Mouse (Mus musculus): ENCODE results near the gene Cln6. TPM values are rescaled to one million over a fixed set of nuclear protein-coding genes. Genes with fewer than 3 reads are reported as not detected.
A peak's percentile ranks its signal among the peaks of the same experiment; 100 is the strongest.

The Cln6 gene
- polyA plus RNA-seq, 1 experiment from 2014 or later, result 5.1 TPM

DNA sequence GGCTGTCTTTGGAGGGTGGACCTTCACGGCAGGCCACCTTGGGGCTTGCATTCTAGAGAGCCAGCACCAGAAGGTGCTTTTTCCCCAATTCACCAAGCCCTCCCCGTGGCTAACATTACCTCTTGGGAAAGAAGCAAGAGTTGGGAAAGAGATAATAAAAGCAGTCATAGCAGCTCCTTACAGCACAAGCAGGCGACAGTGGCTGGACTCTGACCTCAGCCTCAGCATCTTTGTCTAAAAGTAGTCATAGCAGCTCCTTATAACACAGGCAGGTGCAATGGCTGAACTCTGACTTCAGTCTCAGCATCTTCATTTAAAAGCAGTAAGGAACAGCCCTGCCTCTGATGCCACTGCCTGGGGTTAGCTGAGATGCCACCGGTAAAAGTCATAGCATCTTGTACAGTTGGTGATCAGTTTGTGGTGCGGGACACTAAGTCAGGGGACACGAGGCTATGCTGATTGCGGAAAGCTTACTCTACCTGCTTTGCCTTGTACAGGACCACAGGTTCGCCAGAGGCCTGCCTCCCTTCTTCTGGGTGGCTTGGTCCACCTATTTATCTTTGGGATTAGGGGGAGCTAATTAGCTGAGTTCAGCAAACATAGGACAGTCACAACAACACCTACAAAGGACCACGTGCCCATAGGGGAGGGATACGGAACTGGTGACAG, 4.9 kb downstream of the Cln6 start:
- ATAC-seq, result no peak
- peaks cover 7% of the 10 kb centered on the region for H3K4me1 ChIP-seq (ENCODE audit: control insufficient read depth, insufficient read depth, low read length)
- 84% methylated on average over 10 of the region's 10 CpGs for WGBS

DNA sequence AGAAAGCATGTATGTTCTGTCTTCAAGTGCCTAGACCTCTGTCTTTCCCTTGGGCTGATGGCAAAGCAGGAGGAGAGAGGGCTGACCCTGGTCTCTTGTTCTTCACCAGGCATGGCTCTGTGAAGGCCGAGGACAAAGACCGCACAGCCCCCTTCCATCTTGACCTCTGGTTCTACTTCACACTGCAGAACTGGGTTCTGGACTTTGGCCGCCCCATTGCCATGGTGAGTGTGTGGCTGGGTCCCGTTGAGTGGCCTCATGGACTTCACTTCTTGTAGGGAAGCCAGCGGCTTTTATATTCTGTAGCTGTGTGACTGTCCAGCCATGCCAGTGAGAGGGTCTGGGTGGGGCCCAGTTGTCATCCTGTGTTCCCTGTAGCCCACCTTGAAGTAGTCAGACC, 5.9 kb downstream of the Cln6 start:
- no peak overlapping the region for H3K4me3 ChIP-seq (ENCODE audit: low read depth, low read length)
- 93% methylated on average over 5 of the region's 5 CpGs for WGBS

More for the DNA sequence above, 4.9 kb downstream of the Cln6 start:
- Histone ChIP-seq H3K27ac (ENCODE audit: low read length) (no peak overlapping the region), H3K9me3 (replicated peaks; ENCODE audit: control insufficient read depth, low read length, poor library complexity, severe bottlenecking) (no peaks in the 10 kb centered on the region), H3K9ac (ENCODE audit: low read depth, low read length) (no peak overlapping the region), H3K4me3 (ENCODE audit: low read depth, low read length) (no peak overlapping the region), H3K4me2 (ENCODE audit: low read length) (no peak overlapping the region), H3K36me3 (ENCODE audit: control insufficient read depth, insufficient read depth, low read length) (no peaks in the 10 kb centered on the region), H3K27me3 (ENCODE audit: control insufficient read depth, insufficient read depth, low read depth, low read length) (no peaks in the 10 kb centered on the region)

DNA sequence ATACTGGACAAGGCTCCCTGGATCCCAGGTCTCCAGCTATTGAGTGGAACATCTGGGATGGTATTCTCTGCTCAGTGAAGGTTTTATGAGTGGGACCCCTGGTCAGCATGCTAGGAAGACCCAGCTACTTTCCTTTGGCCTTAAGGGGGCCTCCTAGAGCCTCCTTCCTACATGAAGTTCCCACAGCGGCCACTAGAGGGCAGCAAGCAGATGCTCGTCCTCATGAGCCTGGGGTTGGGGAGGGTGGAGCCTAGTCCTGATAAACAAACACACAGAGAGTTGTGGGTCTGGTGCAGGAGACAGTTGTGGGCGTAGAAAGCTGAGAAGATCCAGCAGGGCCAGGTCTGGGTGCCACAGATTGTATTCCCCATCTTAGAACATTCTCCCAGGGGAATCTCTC, 9.1 kb downstream of the Cln6 start:
- Histone ChIP-seq H3K27ac (ENCODE audit: low read length) (no peak overlapping the region), H3K36me3 (ENCODE audit: control insufficient read depth, insufficient read depth, low read length) (no peaks in the 10 kb centered on the region), H3K4me1 (ENCODE audit: control insufficient read depth, insufficient read depth, low read length) (no peaks in the 10 kb centered on the region), H3K4me3 (ENCODE audit: low read depth, low read length) (no peak overlapping the region), H3K4me2 (ENCODE audit: low read length) (no peak overlapping the region), H3K27me3 (ENCODE audit: control insufficient read depth, insufficient read depth, low read depth, low read length) (no peaks in the 10 kb centered on the region), H3K9ac (ENCODE audit: low read depth, low read length) (no peak overlapping the region), H3K9me3 (replicated peaks; ENCODE audit: control insufficient read depth, low read length, poor library complexity, severe bottlenecking) (no peaks in the 10 kb centered on the region)
- ATAC-seq, result 0 out of 2 replicates have a peak, but pooled peaks have one; percentile 21
- 6% methylated on average over 3 of the region's 3 CpGs for WGBS

More for the DNA sequence above, 5.9 kb downstream of the Cln6 start:
- H3K4me2 ChIP-seq (ENCODE audit: low read length), result no peak overlapping the region
- peaks cover 3% of the 10 kb centered on the region for H3K4me1 ChIP-seq (ENCODE audit: control insufficient read depth, insufficient read depth, low read length)
- H3K9ac ChIP-seq (ENCODE audit: low read depth, low read length), result no peak overlapping the region
- no peaks in the 10 kb centered on the region for H3K27me3 ChIP-seq (ENCODE audit: control insufficient read depth, insufficient read depth, low read depth, low read length)
- no peaks in the 10 kb centered on the region for H3K9me3 ChIP-seq (replicated peaks; ENCODE audit: control insufficient read depth, low read length, poor library complexity, severe bottlenecking)
- H3K27ac ChIP-seq (ENCODE audit: low read length), result no peak overlapping the region
- no peak for ATAC-seq
- no peaks in the 10 kb centered on the region for H3K36me3 ChIP-seq (ENCODE audit: control insufficient read depth, insufficient read depth, low read length)

- WGBS, result 67% methylated on average over 3 of the region's 3 CpGs
- no peak for ATAC-seq
Measured at GRCm38 (mm10) chr9:62848641-62849040, 10.1 kb downstream of the Cln6 start.

DNA sequence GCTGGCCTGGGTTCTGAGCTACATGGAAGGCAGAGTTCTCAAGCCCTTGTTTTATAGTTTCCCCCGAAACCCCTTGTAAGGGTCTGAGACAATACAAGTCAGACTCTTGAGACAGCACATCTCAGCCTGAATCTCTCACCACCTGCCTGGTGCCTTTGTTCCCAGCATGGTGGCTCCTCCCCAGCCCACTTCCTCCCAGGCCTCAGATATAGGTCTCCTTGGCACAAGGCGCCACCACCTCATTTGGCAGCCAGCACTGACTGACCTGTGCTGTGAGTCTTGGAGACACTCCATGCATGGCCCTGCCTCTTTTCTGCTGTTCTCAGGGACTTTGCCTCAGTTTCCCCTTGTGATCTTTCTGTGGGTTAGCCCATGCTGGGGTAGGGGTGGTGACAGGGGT, 13.0 kb downstream of the Cln6 start:
- Histone ChIP-seq H3K4me2 (ENCODE audit: low read length) (no peak overlapping the region), H3K27me3 (ENCODE audit: control insufficient read depth, insufficient read depth, low read depth, low read length) (no peaks in the 10 kb centered on the region), H3K27ac (ENCODE audit: low read length) (no peak overlapping the region), H3K9me3 (replicated peaks; ENCODE audit: control insufficient read depth, low read length, poor library complexity, severe bottlenecking) (no peaks in the 10 kb centered on the region), H3K4me3 (ENCODE audit: low read depth, low read length) (no peak overlapping the region), H3K4me1 (ENCODE audit: control insufficient read depth, insufficient read depth, low read length) (no peaks in the 10 kb centered on the region), H3K36me3 (ENCODE audit: control insufficient read depth, insufficient read depth, low read length) (no peaks in the 10 kb centered on the region), H3K9ac (ENCODE audit: low read depth, low read length) (no peak overlapping the region)
- ATAC-seq, result no peak
- 69% methylated on average over 2 of the region's 2 CpGs for WGBS

More at GRCm38 (mm10) chr9:62848641-62849040, 10.1 kb downstream of the Cln6 start:
- Histone ChIP-seq H3K4me1 (ENCODE audit: control insufficient read depth, insufficient read depth, low read length) (no peaks in the 10 kb centered on the region), H3K36me3 (ENCODE audit: control insufficient read depth, insufficient read depth, low read length) (no peaks in the 10 kb centered on the region), H3K4me3 (ENCODE audit: low read depth, low read length) (no peak overlapping the region), H3K27me3 (ENCODE audit: control insufficient read depth, insufficient read depth, low read depth, low read length) (no peaks in the 10 kb centered on the region), H3K9me3 (replicated peaks; ENCODE audit: control insufficient read depth, low read length, poor library complexity, severe bottlenecking) (no peaks in the 10 kb centered on the region), H3K9ac (ENCODE audit: low read depth, low read length) (0 out of 2 replicates have a peak overlapping the region, but pooled peaks have one; percentile 10), H3K27ac (ENCODE audit: low read length) (no peak overlapping the region), H3K4me2 (ENCODE audit: low read length) (no peak overlapping the region)

- ATAC-seq, result no peak
- Histone ChIP-seq H3K4me1 (ENCODE audit: control insufficient read depth, insufficient read depth, low read length) (no peaks in the 10 kb centered on the region), H3K9me3 (replicated peaks; ENCODE audit: control insufficient read depth, low read length, poor library complexity, severe bottlenecking) (no peaks in the 10 kb centered on the region), H3K4me3 (ENCODE audit: low read depth, low read length) (no peak overlapping the region), H3K36me3 (ENCODE audit: control insufficient read depth, insufficient read depth, low read length) (no peaks in the 10 kb centered on the region), H3K4me2 (ENCODE audit: low read length) (no peak overlapping the region), H3K27ac (ENCODE audit: low read length) (no peak overlapping the region), H3K27me3 (ENCODE audit: control insufficient read depth, insufficient read depth, low read depth, low read length) (no peaks in the 10 kb centered on the region), H3K9ac (ENCODE audit: low read depth, low read length) (no peak overlapping the region)
- 51% methylated on average over 4 of the region's 4 CpGs for WGBS
Measured at GRCm38 (mm10) chr9:62854483-62854882, 15.9 kb downstream of the Cln6 start.

DNA sequence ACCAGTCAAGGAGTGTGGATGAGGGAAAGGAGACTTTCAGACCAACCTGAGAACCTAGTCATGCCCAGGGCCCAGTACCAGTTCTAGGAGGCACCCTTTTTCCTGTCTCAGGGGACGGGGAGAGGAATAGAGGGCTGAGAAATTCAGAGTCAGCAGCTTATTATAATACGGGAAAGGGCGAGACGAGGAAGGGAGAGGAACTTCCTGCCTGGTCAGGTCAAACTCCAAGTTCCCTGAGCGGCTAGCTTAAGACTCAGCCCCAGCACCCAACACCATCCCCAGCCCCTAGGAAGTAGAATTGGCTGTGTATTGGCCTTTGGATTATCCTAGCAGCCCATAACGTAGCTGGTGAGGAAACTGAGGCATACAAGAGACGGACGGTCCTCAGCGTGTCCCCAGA, 18.6 kb downstream of the Cln6 start:
- Histone ChIP-seq H3K9me3 (replicated peaks; ENCODE audit: control insufficient read depth, low read length, poor library complexity, severe bottlenecking) (no peaks in the 10 kb centered on the region), H3K4me1 (ENCODE audit: control insufficient read depth, insufficient read depth, low read length) (no peaks in the 10 kb centered on the region), H3K27ac (ENCODE audit: low read length) (no peak overlapping the region), H3K36me3 (ENCODE audit: control insufficient read depth, insufficient read depth, low read length) (no peaks in the 10 kb centered on the region), H3K27me3 (ENCODE audit: control insufficient read depth, insufficient read depth, low read depth, low read length) (no peaks in the 10 kb centered on the region), H3K9ac (ENCODE audit: low read depth, low read length) (no peak overlapping the region), H3K4me2 (ENCODE audit: low read length) (no peak overlapping the region), H3K4me3 (ENCODE audit: low read depth, low read length) (no peak overlapping the region)
- ATAC-seq, result no peak
- 78% methylated on average over 9 of the region's 9 CpGs for WGBS

GRCm38 (mm10) chr9:62857719-62858261, 19.2 kb downstream of the Cln6 start, which contains the start of gene Calml4:
Gene Calml4, plus strand, starts transcription at chr9:62858080.
- no peak within 1 kb of the TSS for H3K9ac ChIP-seq (ENCODE audit: low read depth, low read length)
- H3K27me3 ChIP-seq (ENCODE audit: control insufficient read depth, insufficient read depth, low read depth, low read length), result no peaks in the 10 kb centered on the region
- no peaks in the 10 kb centered on the region for H3K36me3 ChIP-seq (ENCODE audit: control insufficient read depth, insufficient read depth, low read length)
- peak; percentile 56; the same call in 1 of the 2 replicates for ATAC-seq
- H3K4me1 ChIP-seq (ENCODE audit: control insufficient read depth, insufficient read depth, low read length), result no peaks in the 10 kb centered on the region
- H3K27ac ChIP-seq (ENCODE audit: low read length), result no peak within 1 kb of the TSS
- no peak within 1 kb of the TSS for H3K4me2 ChIP-seq (ENCODE audit: low read length)
- H3K9me3 ChIP-seq (replicated peaks; ENCODE audit: control insufficient read depth, low read length, poor library complexity, severe bottlenecking), result no peaks in the 10 kb centered on the region
- H3K4me3 ChIP-seq (ENCODE audit: low read depth, low read length), result no peak within 1 kb of the TSS
- WGBS, result 39% methylated on average over 14 of the region's 20 CpGs

- Histone ChIP-seq H3K27me3 (ENCODE audit: control insufficient read depth, insufficient read depth, low read depth, low read length) (no peaks in the 10 kb centered on the region), H3K36me3 (ENCODE audit: control insufficient read depth, insufficient read depth, low read length) (no peaks in the 10 kb centered on the region), H3K4me3 (ENCODE audit: low read depth, low read length) (no peak overlapping the region), H3K9me3 (replicated peaks; ENCODE audit: control insufficient read depth, low read length, poor library complexity, severe bottlenecking) (no peaks in the 10 kb centered on the region), H3K4me1 (ENCODE audit: control insufficient read depth, insufficient read depth, low read length) (no peaks in the 10 kb centered on the region), H3K4me2 (ENCODE audit: low read length) (no peak overlapping the region), H3K27ac (ENCODE audit: low read length) (no peak overlapping the region), H3K9ac (ENCODE audit: low read depth, low read length) (no peak overlapping the region)
- no peak for ATAC-seq
- WGBS, result 52% methylated on average over 8 of the region's 8 CpGs
Measured at GRCm38 (mm10) chr9:62858266-62859019, 19.9 kb downstream of the Cln6 start.

All from midbrain, embryonic 16.5 days (tissue).